Mouse (Mus musculus): ENCODE results near the gene Gys1.

- TF ChIP-seq CTCF (IDR thresholded peaks at IDR 0.05; ENCODE audit: low read depth), result no peak
- no peak for TF ChIP-seq EP300 (IDR thresholded peaks at IDR 0.05; ENCODE audit: low read depth)
Measured at GRCm38 (mm10) chr7:45492225-45492844, 57.7 kb downstream of the Gys1 start.
